Mouse (Mus musculus): ENCODE measurements around the gene H2-Ke6. TPM values are rescaled to one million over a fixed set of nuclear protein-coding genes. Genes with fewer than 3 reads are reported as not detected.

The H2-Ke6 gene
- total and polyA plus RNA-seq, 3 experiments, result 20.8 to 47.1 (median 31.7) TPM

- DNase-seq (ENCODE audit: extremely low read depth), result peak; percentile 89
- dilution Hi-C loops (cut with MboI; ENCODE audit: extremely low pct_ligation_motif_present, extremely low pct_unique_long_range_greater_than_20kb, low sequenced_read_pairs), result no loop called here
- peak; percentile 55 to 85 for TF ChIP-seq CTCF (conservative IDR thresholded peaks at IDR 0.05 in 1 of 2, IDR thresholded peaks at IDR 0.05 in 1 of 2; ENCODE audit: low read depth in 2 of 2, low read length in 2 of 2)
- TF ChIP-seq CHD1 (IDR thresholded peaks at IDR 0.05; ENCODE audit: low read depth, low read length), result no peak
- no peak for TF ChIP-seq USF2 (conservative IDR thresholded peaks at IDR 0.05; ENCODE audit: low read depth, low read length)
- TF ChIP-seq MAZ (IDR thresholded peaks at IDR 0.05; ENCODE audit: low read depth, low read length), result no peak
- TF ChIP-seq NRF1 (IDR thresholded peaks at IDR 0.05; ENCODE audit: low read depth, low read length), result no peak
- TF ChIP-seq ZNF384 (IDR thresholded peaks at IDR 0.05; ENCODE audit: low read depth, low read length), result no peak
- peak; percentile 77 for TF ChIP-seq SMC3 (IDR thresholded peaks at IDR 0.05; ENCODE audit: low read depth, low read length)
- no peak for TF ChIP-seq ZMIZ1 (IDR thresholded peaks at IDR 0.05; ENCODE audit: low read depth, low read length)
- no peak for TF ChIP-seq ZKSCAN1 (IDR thresholded peaks at IDR 0.05; ENCODE audit: borderline replicate concordance, low read depth, low read length)
- TF ChIP-seq RCOR1 (conservative IDR thresholded peaks at IDR 0.05; ENCODE audit: low read depth, low read length), result no peak
- no peak for TF ChIP-seq CHD2 (IDR thresholded peaks at IDR 0.05; ENCODE audit: low read length)
- peak; percentile 27; the same call in 1 of the 2 replicates for TF ChIP-seq MEF2A (IDR thresholded peaks at IDR 0.05; ENCODE audit: borderline replicate concordance, low read depth, low read length)
- no peak for TF ChIP-seq USF1 (IDR thresholded peaks at IDR 0.05; ENCODE audit: low read depth, low read length)
- no peak for TF ChIP-seq JUND (conservative IDR thresholded peaks at IDR 0.05; ENCODE audit: low read depth, low read length)
- TF ChIP-seq KAT2A (IDR thresholded peaks at IDR 0.05; ENCODE audit: insufficient replicate concordance, low read length), result no peak
- TF ChIP-seq GABPA (IDR thresholded peaks at IDR 0.05; ENCODE audit: insufficient replicate concordance, low read depth, low read length), result no peak
- TF ChIP-seq EP300 (IDR thresholded peaks at IDR 0.05; ENCODE audit: low read length), result no peak
- no peak for TF ChIP-seq NELFE (IDR thresholded peaks at IDR 0.05; ENCODE audit: low read depth, low read length)
- TF ChIP-seq E2F4 (IDR thresholded peaks at IDR 0.05; ENCODE audit: insufficient replicate concordance, low read depth, low read length), result no peak
- no peak for TF ChIP-seq HCFC1 (IDR thresholded peaks at IDR 0.05; ENCODE audit: low read depth, low read length)
- TF ChIP-seq MXI1 (IDR thresholded peaks at IDR 0.05; ENCODE audit: low read depth, low read length), result 0 out of 2 replicates have a peak, but pooled peaks have one; percentile 33
- no peak for TF ChIP-seq POLR2AphosphoS2 (IDR thresholded peaks at IDR 0.05; ENCODE audit: low read depth, low read length)
- TF ChIP-seq MYC (IDR thresholded peaks at IDR 0.05; ENCODE audit: low read depth, low read length), result no peak
- no peak; the same call in 1 of the 2 replicates for TF ChIP-seq IRF4 (IDR thresholded peaks at IDR 0.05; ENCODE audit: low read depth, low read length)
- no peak for TF ChIP-seq ETS1 (conservative IDR thresholded peaks at IDR 0.05; ENCODE audit: low read depth, low read length)
- TF ChIP-seq MAFK (IDR thresholded peaks at IDR 0.05; ENCODE audit: insufficient replicate concordance, low read length), result no peak
- TF ChIP-seq TCF12 (IDR thresholded peaks at IDR 0.05; ENCODE audit: low read depth, low read length), result 0 out of 2 replicates have a peak, but pooled peaks have one; percentile 26
- TF ChIP-seq BHLHE40 (IDR thresholded peaks at IDR 0.05; ENCODE audit: low read depth, low read length), result no peak
- TF ChIP-seq JUN (IDR thresholded peaks at IDR 0.05; ENCODE audit: insufficient read depth, low read depth, low read length), result no peak
- peak; percentile 84 for TF ChIP-seq RAD21 (IDR thresholded peaks at IDR 0.05; ENCODE audit: low read depth, low read length)
- TF ChIP-seq TBP (conservative IDR thresholded peaks at IDR 0.05; ENCODE audit: low read depth, low read length), result no peak
- TF ChIP-seq SIN3A (IDR thresholded peaks at IDR 0.05; ENCODE audit: low read length), result no peak
- TF ChIP-seq PAX5 (IDR thresholded peaks at IDR 0.05; ENCODE audit: low read length), result no peak
- peak; percentile 35 for TF ChIP-seq ZC3H11A (IDR thresholded peaks at IDR 0.05; ENCODE audit: low read depth, low read length)
- peaks cover 4% of the 10 kb centered on the region for H3K27me3 ChIP-seq (replicated peaks)
- H3K4me2 ChIP-seq (ENCODE audit: insufficient read depth, low read depth, poor library complexity, severe bottlenecking), result peak overlapping the region; percentile 92
- peak overlapping the region; percentile 22; the same call in 1 of the 2 replicates for H3K9ac ChIP-seq (ENCODE audit: insufficient read depth, low read depth)
- H3K36me3 ChIP-seq (replicated peaks in 1 of 2; ENCODE audit: control insufficient read depth in 1 of 2, insufficient read depth in 1 of 2, low read length in 1 of 2), result no peaks in the 10 kb centered on the region
- H3K27ac ChIP-seq (ENCODE audit: insufficient read depth, low read depth), result no peak overlapping the region
- in situ Hi-C loops (cut with MboI; ENCODE audit: low pct_ligation_motif_present, low pct_unique_long_range_greater_than_20kb, low sequenced_read_pairs), result no loop called here
- H3K4me1 ChIP-seq (ENCODE audit: control insufficient read depth in 1 of 2, insufficient read depth in 2 of 2), result peaks cover 3 to 22% of the 10 kb centered on the region in 2 experiments; a peak in 3 of 4 replicates
- H3K79me2 ChIP-seq (replicated peaks; ENCODE audit: control insufficient read depth, extremely low read depth, insufficient read depth, poor library complexity, severe bottlenecking), result no peaks in the 10 kb centered on the region
- peak overlapping the region in 1 of 3 experiments; percentile 26 for H3K4me3 ChIP-seq (replicated peaks in 1 of 3; ENCODE audit: low read depth in 2 of 3, low read length in 2 of 3, poor library complexity in 1 of 3)
- H3K9me3 ChIP-seq (replicated peaks; ENCODE audit: low read length), result peaks cover 2% of the 10 kb centered on the region
These were observed 49.7 kb upstream of the H2-Ke6 start for GRCm38 (mm10) chr17:34077549-34077948.
